Mouse (Mus musculus) heart, adult 9 months (tissue): ENCODE measurements around the gene D630003M21Rik.

ENCODE experiments used
- DNase-seq, 2 experiments: peaks; one replicate each; pipeline ENCODE4 v3.0.0; 2022; ENCODE audit warnings: low spot score in 2 of 2

D630003M21Rik gene

DNA sequence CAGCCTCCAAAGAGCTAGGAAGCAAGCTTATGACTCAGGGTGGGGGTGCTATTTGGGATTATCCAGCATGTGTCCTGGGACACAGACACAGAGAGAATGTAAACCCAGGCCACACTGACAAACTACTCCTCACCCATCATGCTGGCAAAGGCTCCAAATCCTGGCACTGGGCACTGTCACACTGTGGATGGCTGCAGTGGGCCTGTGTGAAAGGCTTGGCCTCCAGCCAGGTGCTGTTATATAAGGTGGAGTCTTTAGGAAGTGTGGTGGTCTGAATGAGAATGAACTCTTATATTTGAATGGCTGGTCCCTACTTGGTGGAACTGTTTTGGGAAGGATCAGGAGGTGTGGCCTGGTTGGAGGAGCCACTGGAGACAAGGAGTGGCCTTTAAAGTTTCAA lies 7.7 kb upstream of the D630003M21Rik start:
- DNase-seq, result no peak

DNA sequence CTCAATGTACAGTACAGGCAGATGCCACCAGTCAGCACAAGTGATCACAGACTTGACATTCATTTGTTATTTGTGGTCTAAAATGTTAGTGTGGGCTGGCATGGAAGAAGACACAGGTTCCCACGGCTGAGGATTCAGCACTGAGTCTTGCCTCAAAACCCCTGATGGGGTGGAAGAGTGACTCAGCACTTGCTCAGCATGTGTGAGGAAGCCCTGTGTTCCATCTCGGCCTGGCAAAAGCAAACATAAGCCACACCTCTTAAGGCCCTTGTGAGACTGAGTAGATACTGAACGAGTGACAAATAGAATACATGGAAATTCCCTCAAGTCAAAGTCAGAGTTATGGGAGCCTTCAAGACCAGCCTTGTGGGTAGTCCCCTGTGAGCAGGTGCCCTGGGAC lies 4.1 kb upstream of the D630003M21Rik start:
- DNase-seq, result peak in 1 of 2 experiments; percentile 36

DNA sequence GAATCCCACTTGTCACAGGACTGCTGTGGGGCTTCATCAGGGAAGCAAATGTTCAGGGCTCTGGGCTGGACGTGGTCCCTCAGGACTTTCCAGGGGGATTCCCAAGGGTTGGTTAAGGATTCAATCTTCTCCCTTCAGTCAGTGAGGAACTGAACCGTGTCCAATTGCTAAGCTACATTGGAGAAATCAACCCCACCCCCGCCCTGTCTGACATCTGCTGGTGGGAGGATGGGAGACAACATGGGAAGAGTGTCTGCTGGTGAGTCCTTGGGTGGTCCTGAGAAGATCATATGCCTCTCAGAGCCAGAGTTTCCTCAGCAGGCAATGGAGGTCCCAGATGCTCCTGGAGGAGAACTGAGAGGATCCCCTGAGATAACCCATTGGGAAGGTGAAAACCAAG lies 3.4 kb upstream of the D630003M21Rik start:
- DNase-seq, result no peak

DNA sequence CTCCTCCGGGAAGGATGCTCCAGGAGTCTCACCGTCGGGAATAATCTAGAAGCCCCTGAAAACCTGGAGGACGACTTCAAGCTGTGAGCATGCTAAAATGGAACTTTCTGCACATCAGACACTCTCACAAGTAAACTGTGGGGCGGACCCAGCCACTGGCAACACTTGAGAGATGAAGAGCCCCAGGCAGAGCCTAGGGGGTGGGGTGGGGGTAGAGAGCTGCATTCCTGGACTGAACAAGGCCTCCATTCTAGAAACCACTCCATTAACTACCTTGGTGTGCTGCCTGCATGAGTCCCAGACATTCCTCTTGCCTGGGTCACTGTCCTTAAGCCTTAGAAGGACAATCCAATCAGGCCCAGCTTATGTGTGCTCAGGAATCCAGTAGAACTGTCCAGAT lies 2.0 kb upstream of the D630003M21Rik start:
- no peak for DNase-seq

DNA sequence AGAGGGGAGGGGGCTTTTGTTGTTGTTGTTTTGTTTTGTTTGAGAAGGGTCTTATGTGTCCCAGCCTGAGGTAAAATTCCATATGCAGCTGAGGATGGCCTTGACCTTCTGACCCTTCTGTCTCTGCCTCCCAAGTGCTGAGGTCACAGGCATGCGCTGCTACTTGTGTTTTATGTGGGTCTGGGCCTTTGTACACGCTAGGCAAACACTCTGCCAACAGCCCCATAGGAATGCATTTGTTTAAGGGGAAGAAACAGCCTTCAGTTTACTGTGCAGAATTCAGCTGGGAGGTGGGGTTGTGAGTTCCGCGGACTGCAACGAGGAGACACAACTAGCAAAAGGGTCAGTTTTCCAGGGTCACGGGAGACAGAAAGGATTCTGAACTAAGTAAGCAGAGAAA lies 1.6 kb upstream of the D630003M21Rik start:
- DNase-seq, result no peak

DNA sequence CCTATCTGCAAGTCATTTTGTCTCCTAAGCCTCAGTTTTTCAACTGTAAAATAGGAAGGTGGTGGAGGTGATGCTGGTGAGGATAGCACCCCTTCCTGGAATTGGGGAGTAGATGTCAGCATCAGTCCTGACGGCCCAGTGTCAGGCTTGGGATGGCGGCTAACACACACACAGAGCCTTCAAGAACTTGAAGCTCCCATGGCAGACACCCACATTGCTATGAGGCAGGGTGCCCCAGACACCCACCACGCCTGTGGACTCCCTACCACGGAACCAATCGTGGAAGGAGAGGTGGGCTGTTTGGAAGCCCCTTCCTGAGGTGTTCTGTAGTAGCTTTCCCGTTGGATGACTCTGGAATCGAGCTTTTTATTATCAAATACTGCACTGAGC lies 476 bp upstream of the D630003M21Rik start:
- DNase-seq, result no peak

DNA sequence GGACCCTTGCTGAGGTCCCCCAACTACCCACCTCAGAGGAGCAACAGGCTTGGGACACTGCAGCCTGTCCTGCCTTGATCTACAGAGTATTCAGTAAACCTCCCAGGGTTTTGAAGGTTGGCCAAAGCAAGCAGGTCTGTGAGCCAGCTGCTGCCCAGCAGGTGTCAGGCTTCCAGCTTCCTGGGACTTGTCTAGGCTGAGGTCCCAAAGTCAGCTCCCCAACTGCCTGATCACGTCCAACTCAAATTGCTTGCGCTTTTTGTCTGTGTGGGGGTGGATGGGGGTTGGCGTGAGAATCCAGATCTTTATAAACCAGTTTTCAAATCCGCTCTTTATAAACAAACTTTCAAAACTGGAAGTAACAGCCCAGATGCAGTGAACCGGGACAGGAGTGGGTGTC lies 3.7 kb downstream of the D630003M21Rik start:
- DNase-seq, result peak; percentile 73

DNA sequence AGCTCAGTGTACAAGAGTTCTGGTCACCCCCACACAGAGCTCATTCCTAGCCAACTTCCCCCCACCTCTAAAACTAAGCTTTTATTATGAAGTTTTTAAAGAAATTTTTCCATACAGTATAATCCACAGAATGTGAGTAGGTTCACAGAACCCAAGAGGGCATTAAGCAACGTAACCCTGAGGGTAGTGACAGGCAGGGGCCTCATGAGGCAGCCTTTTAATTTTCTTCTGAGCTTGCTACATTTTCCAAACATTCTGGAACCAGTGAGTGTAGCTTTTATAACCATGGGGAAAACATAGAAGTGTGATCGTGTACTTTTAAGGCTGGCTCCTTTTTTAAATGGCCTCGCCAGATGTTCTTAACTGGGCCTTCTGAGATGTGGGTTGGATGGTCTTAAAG lies 5.5 kb downstream of the D630003M21Rik start:
- DNase-seq, result no peak

DNA sequence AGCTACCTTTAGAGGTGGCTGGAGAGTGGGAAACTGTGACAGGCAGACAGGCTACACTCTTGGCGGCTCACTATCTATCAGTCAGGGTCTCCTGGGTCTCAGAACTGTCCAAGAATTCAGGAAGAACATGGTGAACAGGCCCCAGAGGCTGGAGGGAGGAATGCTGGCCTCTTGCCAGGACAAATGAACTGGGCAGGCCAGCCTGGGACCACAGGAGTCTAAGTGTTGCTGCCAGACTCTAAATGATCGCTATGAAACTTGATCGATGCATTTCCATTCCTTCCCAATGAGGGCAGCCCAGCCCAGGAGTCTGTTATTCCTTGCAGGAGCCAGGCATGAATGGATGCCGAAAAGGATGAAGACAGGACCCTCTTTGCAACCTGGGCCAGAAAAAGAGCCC lies 6.4 kb downstream of the D630003M21Rik start:
- peak; percentile 59 to 69 for DNase-seq

DNA sequence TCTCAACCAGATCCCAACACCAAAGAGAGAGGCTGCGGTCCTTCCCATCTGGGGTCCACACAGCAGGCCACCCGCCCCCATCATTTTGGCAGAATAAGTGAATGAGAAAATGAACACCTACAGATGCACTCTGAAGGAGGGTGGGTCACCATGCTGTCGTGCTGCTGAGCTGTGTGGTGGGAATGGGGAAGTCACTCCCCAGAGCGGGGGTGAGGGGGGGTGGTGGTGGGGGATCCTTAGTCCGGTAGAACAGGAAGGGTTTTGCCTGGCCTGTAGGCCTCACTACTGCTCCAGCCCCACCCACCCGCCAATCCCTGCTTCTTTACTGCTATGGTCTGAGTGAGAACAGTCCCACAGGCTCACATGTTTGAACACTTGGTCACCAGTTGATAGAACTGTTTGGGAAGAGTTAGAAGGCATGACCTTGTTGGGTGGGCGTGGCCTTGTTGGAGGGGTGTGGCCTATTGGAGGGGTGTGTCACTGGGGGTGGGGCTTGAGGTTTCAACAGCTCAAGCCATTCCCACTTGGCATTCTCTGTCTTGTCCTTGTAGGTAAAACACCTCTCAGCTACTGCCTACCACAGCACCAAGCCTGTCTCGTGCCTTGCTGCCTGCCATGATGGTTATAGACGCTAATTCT lies 7.5 kb downstream of the D630003M21Rik start:
- DNase-seq, result no peak

DNA sequence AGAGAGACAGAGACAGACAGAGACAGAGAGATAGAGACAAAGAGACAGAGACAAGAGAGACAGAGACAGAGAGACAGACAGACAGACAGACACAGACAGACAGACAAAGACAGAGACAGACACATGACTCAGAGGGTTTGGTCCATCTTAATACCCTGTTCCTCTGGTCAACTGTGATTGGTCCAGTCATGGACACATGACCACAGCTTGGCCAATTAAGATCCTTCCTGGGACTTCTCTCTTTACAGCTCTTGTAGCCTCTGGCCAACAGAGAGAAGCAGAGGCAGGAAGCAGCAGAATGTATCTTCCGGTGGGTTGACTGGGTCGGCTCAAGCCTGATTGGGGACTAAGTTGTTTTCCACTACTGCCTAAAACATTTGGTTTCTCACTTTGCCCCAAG lies 9.5 kb downstream of the D630003M21Rik start:
- no peak for DNase-seq

DNA sequence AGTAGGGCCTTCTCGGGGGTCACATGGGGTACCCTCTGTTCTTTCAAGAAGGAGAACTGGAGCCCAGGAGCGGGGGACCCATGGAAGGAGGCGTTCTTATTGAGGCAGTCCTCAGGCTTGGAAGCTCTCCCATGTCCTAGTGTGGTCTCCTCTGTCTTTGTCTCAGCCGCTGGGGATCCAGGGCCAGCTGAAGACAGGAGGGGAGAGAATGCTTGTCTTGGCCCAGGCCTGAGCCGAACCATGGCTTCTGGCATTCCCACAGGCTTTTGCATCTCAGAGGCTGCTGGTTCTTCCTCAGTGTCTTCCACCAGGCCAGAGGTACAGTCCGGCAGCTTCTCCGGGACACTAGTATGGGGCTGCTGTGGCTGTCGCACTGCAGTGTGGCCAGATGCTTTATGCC lies 12.5 kb downstream of the D630003M21Rik start:
- peak; percentile 56 to 66 for DNase-seq

DNA sequence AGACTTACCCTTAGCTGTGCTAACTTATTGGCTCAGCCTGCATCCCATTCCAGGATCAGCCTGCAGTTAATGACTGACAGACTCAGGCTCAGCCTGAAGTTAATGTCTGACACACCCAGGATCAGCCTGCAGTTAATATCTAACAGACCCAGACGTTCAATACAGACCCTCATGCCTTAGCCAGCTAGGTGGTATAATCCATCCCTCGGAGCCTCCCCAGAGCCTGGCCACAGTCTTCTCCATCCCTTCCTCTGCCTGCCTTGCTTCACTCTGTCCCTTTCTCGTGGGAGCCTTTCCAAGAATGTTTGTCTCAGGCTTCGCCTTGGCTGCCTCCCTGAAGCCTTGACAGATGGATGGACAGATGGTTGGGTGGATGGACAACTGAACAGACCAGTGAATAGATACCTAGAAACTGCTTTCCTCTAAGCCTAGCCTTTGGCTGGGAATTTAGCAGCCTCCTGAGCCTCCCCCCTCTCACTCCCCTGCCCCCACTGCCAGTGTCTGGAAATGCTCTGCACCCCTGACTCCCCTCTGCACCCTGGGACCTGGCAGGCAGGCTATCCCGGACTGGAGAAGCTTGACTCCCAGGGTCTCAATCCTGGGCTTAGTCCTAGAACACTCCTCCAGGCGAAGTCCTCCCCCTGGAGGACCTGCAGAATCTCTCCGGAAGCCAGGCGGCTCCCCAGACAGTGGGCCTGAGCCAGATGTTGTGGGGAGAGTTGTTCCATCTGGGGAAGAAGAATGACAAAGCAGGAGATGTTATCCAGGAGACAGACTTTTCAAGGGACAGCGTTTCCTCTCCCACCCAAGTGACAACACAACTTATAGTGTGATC lies 13.5 kb downstream of the D630003M21Rik start:
- DNase-seq, result peak; percentile 76 to 77

DNA sequence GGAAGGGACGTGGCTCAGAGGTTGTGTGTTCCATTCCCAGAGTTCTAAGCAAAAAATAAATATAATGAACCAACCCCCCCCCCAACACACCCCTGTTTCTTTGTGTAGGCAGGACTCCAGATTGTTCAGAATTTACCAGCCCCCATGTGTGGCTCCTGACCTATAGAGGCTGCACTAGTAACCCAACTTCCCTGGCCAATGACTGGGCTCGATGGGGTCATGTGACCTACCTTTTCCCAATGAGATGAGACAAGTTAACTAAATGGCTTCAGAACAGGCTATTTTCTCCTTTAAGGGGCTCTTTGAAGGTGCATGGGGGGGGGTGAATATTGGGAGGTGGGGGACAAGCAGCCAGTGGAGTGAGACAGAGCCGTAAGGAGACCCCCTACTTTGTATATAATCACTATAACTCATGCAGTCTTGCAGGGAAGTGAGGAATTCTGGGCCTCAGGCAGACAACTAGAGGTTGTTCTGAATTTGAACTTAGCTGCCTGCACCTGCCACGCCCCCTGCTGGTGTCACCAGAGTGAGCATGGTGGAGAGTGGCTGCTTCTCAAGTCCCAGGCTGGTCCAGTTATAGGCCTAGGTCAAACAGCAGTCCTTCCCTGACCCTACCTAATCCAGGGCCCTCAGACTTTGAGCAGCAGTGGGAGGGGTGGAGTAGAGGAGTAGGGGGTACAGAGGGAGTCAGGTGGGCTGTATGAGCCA lies 17.1 kb downstream of the D630003M21Rik start:
- DNase-seq, result no peak

DNA sequence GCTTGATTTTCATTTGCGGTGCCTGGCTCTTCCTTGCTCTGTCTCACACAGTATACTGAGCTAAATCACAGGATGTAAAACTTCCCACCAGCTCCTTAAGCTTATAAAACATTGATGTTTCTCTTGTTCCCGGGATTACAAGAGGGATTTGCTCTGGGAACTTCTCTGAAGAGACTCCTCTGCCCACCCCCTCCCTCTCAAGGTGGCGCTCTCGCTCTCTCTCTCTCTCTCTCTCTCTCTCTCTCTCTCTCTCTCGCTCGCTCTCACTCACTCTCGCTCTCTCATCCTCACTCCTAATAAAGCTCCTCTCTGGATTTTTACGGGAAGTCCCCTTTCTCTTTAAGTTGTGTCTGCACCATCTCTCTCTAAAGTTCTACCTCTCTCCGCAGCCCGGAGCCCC lies 18.1 kb downstream of the D630003M21Rik start:
- DNase-seq, result no peak

DNA sequence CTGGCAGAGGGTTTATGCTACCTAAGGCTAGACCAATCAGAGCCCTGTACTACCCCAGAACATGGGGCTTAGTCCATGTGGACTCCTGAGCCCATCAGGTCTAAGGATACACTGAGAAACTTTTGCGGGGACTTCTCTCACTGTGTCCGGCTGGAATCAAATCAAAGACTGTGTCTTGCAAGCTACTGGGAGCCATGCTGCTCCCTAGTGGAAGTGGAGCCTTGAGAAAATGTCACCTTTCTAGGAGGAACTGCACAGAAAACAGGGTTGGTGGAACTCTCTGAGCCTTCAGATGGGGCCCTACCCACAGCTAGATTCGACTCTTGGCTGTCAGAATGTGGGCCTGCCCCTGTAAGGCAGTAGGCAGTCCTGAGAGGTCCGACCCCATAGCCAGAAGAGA lies 18.5 kb downstream of the D630003M21Rik start:
- DNase-seq, result no peak

DNA sequence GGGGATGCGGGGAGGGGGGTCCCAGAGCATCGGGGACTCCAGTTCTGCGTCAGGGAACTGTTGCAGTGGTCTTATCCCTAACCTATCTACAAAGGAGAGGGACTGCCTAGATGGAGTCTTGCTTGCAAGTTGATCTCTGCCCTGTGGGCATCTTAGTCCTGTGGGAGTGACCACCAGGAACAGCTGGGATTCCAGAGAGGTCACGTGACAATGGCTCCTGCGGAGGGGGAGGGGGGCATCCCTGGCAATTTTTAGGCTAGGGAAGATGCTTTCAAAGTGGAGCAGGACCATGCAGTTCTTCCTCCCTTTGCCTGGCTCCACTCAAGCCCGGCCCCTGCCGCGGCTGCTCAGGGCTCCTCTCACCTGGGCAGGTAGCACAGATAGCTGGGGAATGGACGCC lies 19.2 kb downstream of the D630003M21Rik start:
- DNase-seq, result no peak

DNA sequence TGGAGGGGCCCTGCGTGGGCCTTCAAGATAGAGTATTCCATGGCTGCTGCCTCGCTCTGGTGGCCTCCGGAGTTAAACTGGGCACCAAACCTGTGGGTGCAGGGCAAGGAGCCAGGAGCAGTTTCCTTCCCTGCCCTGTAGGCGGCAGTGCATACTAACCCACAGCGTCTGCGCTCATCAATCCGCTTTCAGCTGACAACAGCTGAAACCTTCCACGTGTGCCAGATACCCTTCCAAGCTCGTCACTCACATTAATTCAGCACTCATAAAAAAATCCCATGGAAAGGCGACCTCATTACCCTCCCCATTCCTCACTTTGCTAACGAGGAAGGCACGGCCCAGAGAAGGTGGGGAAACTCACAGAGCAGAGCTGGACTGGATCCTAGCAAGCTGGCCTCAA lies 21.2 kb downstream of the D630003M21Rik start:
- peak in 1 of 2 experiments; percentile 60 for DNase-seq

DNA sequence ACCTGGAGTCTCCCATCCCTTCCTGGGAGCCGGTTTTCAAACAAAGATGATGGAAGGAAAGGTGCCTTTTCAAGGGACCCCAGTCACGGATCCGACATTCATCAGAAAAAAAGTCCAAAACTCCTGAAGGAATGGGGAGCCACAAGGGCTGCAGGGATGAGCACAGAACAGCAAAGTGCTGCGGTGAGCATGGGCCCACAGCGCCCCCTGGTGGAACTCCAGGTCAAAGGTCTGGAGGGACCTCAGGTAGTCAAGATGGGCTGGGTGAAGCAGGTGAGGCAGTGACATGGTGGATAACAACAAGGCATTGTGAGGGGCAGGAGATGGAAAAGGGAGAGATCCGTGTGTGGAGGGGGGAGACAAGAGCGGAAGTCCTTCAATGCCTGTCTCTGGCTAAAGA lies 24.9 kb downstream of the D630003M21Rik start:
- DNase-seq, result peak in 1 of 2 experiments; percentile 62

DNA sequence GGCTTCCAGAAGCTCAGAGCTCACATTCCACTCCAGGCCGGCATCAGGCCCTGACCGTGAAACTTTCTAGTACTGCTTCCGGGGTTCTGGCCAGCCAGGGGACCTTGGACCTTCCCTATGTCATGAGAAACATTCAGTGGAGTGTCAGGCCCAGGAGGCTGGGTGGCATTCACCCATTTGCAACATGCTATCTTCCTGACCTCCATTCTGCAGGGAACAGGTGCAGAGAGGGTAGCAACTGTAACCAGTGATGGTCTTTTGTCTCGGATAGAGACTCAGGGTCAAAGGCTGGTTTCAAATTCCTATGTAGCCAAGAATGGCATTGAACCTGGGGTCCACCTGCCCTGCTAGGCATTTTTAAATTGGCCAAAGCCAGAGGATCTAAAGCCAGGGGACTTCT lies 25.3 kb downstream of the D630003M21Rik start:
- DNase-seq, result no peak

DNA sequence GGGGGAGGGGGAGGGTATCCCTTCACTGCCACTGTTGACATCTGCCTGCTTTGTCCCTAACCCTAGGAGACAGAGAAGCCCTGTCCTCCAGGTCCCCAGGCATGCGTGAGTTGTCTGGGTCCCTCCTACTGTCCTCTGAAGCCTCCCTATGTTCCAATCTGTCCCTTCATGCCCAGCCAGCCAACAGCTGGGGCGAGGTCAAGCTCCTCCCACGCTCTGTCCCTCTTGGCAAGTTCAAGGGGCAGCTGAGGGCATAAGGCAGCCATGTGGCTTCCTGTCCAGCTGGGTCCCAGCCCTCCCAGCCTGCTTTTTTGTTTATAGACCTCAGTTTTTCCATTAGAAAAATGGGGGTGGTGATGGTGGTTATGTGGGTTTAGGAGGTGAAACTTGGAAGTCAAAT lies 29.7 kb downstream of the D630003M21Rik start:
- peak in 1 of 2 experiments; percentile 43 for DNase-seq

DNA sequence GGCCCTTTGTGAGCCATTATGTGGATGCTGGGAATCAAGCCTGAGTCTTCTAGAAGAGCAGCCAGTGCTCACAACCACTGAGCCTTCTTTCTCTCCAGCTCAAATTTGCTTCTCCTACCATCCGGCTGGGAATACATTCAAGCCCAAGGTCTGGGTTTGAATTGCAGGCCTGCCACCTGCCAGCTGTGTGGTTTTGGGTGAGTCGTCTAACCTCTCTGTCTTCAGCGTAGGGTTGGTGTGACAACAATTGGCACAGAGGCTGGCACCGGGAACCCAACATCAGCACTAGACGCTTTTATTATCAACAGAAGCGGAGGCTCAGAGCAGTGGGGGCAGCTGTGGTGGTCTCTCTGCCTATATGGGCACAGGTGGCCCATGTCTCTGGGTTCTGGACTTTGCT lies 30.2 kb downstream of the D630003M21Rik start:
- no peak for DNase-seq

DNA sequence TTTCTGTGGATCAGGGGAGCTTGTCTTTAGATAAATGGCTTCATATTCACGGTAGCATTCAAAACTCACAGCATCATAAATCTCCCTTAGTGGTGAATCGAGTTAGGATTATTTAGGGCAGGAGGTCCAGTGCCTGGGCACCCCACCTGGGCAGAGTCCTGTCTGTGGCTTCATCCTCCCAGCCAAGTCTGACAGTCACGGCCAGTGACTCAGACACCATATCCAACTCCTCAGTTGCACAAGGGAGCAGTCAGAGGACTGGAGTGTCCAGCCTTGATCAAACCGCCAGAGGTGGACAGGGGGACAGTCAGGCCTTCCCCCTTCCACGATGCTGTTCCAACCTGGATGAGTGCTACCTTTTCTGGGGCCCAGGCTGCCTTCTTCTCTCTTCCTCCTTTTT lies 31.1 kb downstream of the D630003M21Rik start:
- no peak for DNase-seq
